ENCODE assay signal across 8 mouse cellular contexts in genomic region chr9:96437805-96438333, GRCm38 (mm10). TPM values are rescaled to one million over a fixed set of nuclear protein-coding genes. Genes with fewer than 3 reads are reported as not detected.
DNase-seq lines count a peak whose midpoint lies in the region; ATAC-seq lines count a peak whose summit lies in the region.

No protein-coding gene starts in this region.

- no peaks in the 10 kb centered on the region for H3K9me3 ChIP-seq in forebrain, embryonic 16.5 days (ENCODE audit: control insufficient read depth, low read length)
- no peaks in the 10 kb centered on the region for H3K9me3 ChIP-seq in hindbrain, embryonic 10.5 days

- no peaks in the 10 kb centered on the region for H3K36me3 ChIP-seq in forebrain, embryonic 16.5 days (ENCODE audit: control insufficient read depth, insufficient read depth)
- no peaks in the 10 kb centered on the region for H3K36me3 ChIP-seq in hindbrain, embryonic 10.5 days
- no peaks in the 10 kb centered on the region for H3K36me3 ChIP-seq in macrophage (ENCODE audit: inconsistent target)

- H3K4me1 ChIP-seq in forebrain, embryonic 16.5 days (replicated peaks; ENCODE audit: control insufficient read depth, insufficient read depth, low read length), result peaks cover 22% of the 10 kb centered on the region
- peaks cover 32% of the 10 kb centered on the region for H3K4me1 ChIP-seq in hindbrain, embryonic 10.5 days (replicated peaks)

- H3K4me3 ChIP-seq in forebrain, embryonic 16.5 days (replicated peaks; ENCODE audit: low read length), result peak overlapping the region; percentile 45
- peak overlapping the region; percentile 56 for H3K4me3 ChIP-seq in hindbrain, embryonic 10.5 days
- peak overlapping the region; percentile 48 for H3K4me3 ChIP-seq in macrophage (ENCODE audit: inconsistent target)

- no peaks in the 10 kb centered on the region for H3K79me2 ChIP-seq in macrophage (ENCODE audit: inconsistent target)

- WGBS in forebrain, embryonic 16.5 days, result under 1% methylated on average over 25 of the region's 25 CpGs
- under 1% methylated on average over 25 of the region's 25 CpGs for WGBS in hindbrain, embryonic 10.5 days
- 3% methylated on average over 25 of the region's 25 CpGs for WGBS in macrophage (ENCODE audit: missing documents)

- peak; percentile 26 for DNase-seq in MEL-GATA-1-ER (ENCODE audit: extremely low read depth, low read depth)
- peak; percentile 13 for DNase-seq in cerebellum, adult 11 months
- DNase-seq in hindbrain, embryonic 10.5 days (ENCODE audit: low spot score), result peak; percentile 66
- peak; percentile 26 to 36 for DNase-seq in layer of hippocampus, postnatal 14 days (ENCODE audit: low spot score in 2 of 2)
- peak; percentile 64 to 66 for DNase-seq in right cerebral cortex, postnatal 10 days (ENCODE audit: low spot score in 2 of 2)
- peak; percentile 18 for DNase-seq in urinary bladder, postnatal 25 days (ENCODE audit: low spot score)

- ATAC-seq in forebrain, embryonic 16.5 days, result peak; percentile 78

- peak overlapping the region; percentile 64 for H3K4me2 ChIP-seq in forebrain, embryonic 16.5 days (ENCODE audit: low read length)

- peak overlapping the region; percentile 74 for H3K27ac ChIP-seq in forebrain, embryonic 16.5 days (ENCODE audit: low read length)
- H3K27ac ChIP-seq in hindbrain, embryonic 10.5 days, result peak overlapping the region; percentile 88
- H3K27ac ChIP-seq in macrophage, result peak overlapping the region; percentile 90

- peak overlapping the region; percentile 62 for H3K9ac ChIP-seq in forebrain, embryonic 16.5 days (replicated peaks; ENCODE audit: low read depth, low read length)

- peaks cover 18% of the 10 kb centered on the region for H3K27me3 ChIP-seq in forebrain, embryonic 16.5 days (replicated peaks; ENCODE audit: control insufficient read depth, insufficient read depth, low read length)
- peaks cover 53% of the 10 kb centered on the region for H3K27me3 ChIP-seq in hindbrain, embryonic 10.5 days (ENCODE audit: insufficient read depth, poor library complexity, severe bottlenecking)

RNA-seq across cellular contexts. Expression of gene Rnf7, which starts 40.6 kb away (rescaled TPM):
- 179 TPM in 2 replicates for polyA plus RNA-seq in forebrain, embryonic 16.5 days (2015; fragmentation: Nextera tagmentation; extraction: Ambion mirVana)
- polyA plus RNA-seq in hindbrain, embryonic 10.5 days (2016; fragmentation: Nextera tagmentation; extraction: Ambion mirVana), result 269 and 272 TPM in 2 replicates
- 10 to 100 TPM; 46.2 to 54.1 TPM for total RNA-seq in layer of hippocampus, postnatal 14 days (2021)
- total RNA-seq in macrophage (2018; cell fraction: chromatin; rRNA removed), result 10 to 100 TPM in 17 of 26 experiments, 1 to 10 TPM in 9; 3.3 to 29.2 (median 14.6) TPM
- 100 to 1,000 TPM in 9 of 26 experiments, 10 to 100 TPM in 17; 71.0 to 128 (median 94.6) TPM for total RNA-seq in macrophage (2018; cell fraction: cytosol; rRNA removed)
- 10 to 100 TPM; 11.7 to 54.8 (median 26.2) TPM for total RNA-seq in macrophage (2018; cell fraction: nucleus; rRNA removed)
- polyA plus RNA-seq in macrophage (2018), result 113 to 148 TPM (median 123 TPM) in 3 replicates

Comparison
In these comparisons a context has a peak if more than half of its experiments do, and no peak if none do; other contexts are left out.
1. Peak in every context shown above with its lines: DNase-seq, ATAC-seq, H3K4me3 ChIP-seq and H3K27ac ChIP-seq.
2. DNase-seq: peak in every context shown above with its lines; median percentile 66 in hindbrain, embryonic 10.5 days; 65 in right cerebral cortex, postnatal 10 days; 31 in layer of hippocampus, postnatal 14 days; 26 in MEL-GATA-1-ER; 18 in urinary bladder, postnatal 25 days; 13 in cerebellum, adult 11 months.